Mouse (Mus musculus) spleen, adult 2 months (tissue): ENCODE data around the gene Ctr9. TPM values are rescaled to one million over a fixed set of nuclear protein-coding genes. Genes with fewer than 3 reads are reported as not detected.
A peak's percentile ranks its signal among the peaks of the same experiment; 100 is the strongest.

Experiments used
- DNase-seq, 2 experiments: peaks; one replicate each; pipeline versions ENCODE4 v3.0.0 to v3.0.0-alpha.2; 2012 to 2021; ENCODE audit warnings: low spot score in 2 of 2, low read depth in 1 of 2
- H3K27ac ChIP-seq: fragments of 200-500 bp; 2 replicates; pipeline ENCODE4 v1.5.1; 2012; ENCODE audit warnings: low read length, inconsistent platforms; ENCODE audit not compliant: insufficient read depth
- H3K27me3 ChIP-seq: fragments of 200-500 bp; 2 replicates; pipeline ENCODE4 v1.6.1; 2012; ENCODE audit warnings: mild to moderate bottlenecking, moderate library complexity, low read length, inconsistent platforms; ENCODE audit not compliant: control insufficient read depth, insufficient read depth
- H3K36me3 ChIP-seq: fragments of 200-500 bp; 2 replicates; pipeline ENCODE4 v1.6.1; 2012; ENCODE audit warnings: mild to moderate bottlenecking, low read length, inconsistent platforms; ENCODE audit not compliant: control insufficient read depth, insufficient read depth
- H3K4me1 ChIP-seq: fragments of 200-500 bp; 2 replicates; pipeline ENCODE4 v1.6.1; 2011; ENCODE audit warnings: inconsistent platforms; ENCODE audit not compliant: control insufficient read depth, insufficient read depth, insufficient read length
- H3K4me3 ChIP-seq: fragments of 200-500 bp; 2 replicates; pipeline ENCODE4 v1.5.1; 2011; ENCODE audit warnings: mild to moderate bottlenecking, inconsistent platforms; ENCODE audit not compliant: insufficient read depth, insufficient read length; ENCODE audit errors: extremely low read depth
- CTCF ChIP-seq: fragments of 200-500 bp; IDR thresholded peaks from 2 replicates; pipeline ENCODE4 v1.5.1; 2011; ENCODE audit warnings: mild to moderate bottlenecking, inconsistent platforms; ENCODE audit not compliant: insufficient read depth, insufficient read length, insufficient replicate concordance; ENCODE audit errors: extremely low read depth
- POLR2A ChIP-seq: fragments of 200-500 bp; IDR thresholded peaks from 2 replicates; pipeline ENCODE4 v1.6.1; 2011; ENCODE audit warnings: low read depth, low read length, inconsistent platforms
- WGBS: fragments of 180-500 bp; shearing (Covaris S2); methylation state at CpG from one replicate; pipeline ENCODE4 v1.1.7; 2018; 5-methylcytosine and 5-hydroxymethylcytosine counted together
- polyA plus RNA-seq: library from polyadenylated mRNA; depleted of rRNA; stranded (reverse); fragments of >200 nt; gene quantifications from 2 replicates; pipeline ENCODE4 v1.2.3, GENCODE M21; 2012

Ctr9 gene
- polyA plus RNA-seq, 1 experiment: 6.0 TPM

- Histone ChIP-seq H3K27ac (peak overlapping the region; percentile 97), H3K4me3 (peak overlapping the region; percentile 100), H3K27me3 (no peaks in the 10 kb centered on the region), H3K36me3 (0 out of 2 replicates have a peak, but pooled peaks cover 3% of the 10 kb centered on the region), H3K4me1 (peaks cover 2% of the 10 kb centered on the region; the same call in 1 of the 2 replicates)
- no peak for DNase-seq
- under 1% methylated on average over 29 of the region's 29 CpGs for WGBS
- TF ChIP-seq CTCF (no peak), POLR2A (no peak)
Measured at GRCm38 (mm10) chr7:111029046-111029553, 349 bp downstream of the Ctr9 start.

GRCm38 (mm10) chr7:111048920-111049319 lies 20.2 kb downstream of the Ctr9 start:
- H3K27me3 ChIP-seq: no peaks in the 10 kb centered on the region
- H3K27ac ChIP-seq: no peak overlapping the region
- no peak overlapping the region for H3K4me3 ChIP-seq
- no peak for DNase-seq
- TF ChIP-seq CTCF (no peak), POLR2A (no peak)
- 93% methylated on average over 5 of the region's 5 CpGs for WGBS
- peaks cover 35% of the 10 kb centered on the region for H3K36me3 ChIP-seq
- no peaks in the 10 kb centered on the region for H3K4me1 ChIP-seq

DNA sequence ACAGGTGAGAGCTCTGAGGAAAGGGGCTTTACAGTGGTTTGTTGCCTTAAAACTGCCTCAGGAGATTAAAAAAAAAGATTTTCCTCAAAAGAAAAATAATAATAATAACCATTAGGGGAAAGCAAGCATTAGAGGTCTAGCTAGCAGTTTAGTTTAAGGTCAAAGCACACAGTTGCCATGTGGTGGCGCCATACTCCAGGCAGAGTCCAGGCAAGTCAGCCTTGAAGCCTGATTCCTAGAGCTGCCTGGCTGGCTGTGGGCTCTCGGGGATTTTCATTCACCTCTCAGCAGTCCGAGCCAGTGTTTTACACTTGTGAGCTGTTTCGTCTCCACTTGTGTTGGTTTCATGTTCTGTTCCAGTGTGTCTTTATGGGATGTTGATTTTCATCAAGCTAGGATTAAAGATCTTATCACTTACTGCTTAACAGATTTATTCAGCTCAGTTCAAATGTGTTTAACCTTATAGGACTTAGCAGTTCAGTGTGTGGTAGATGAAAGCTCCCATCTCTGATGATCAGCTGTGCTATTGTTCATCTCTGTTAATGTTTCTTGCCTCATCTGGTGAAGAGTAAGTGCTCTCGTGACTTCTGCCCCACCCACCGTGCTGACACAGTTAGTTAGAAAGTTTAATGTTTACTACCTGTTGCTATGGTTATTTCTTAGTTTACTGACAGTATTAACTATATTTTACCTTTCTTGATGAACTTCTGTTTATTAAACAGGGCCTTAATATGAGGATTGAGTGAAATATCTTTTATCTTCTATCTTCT lies 21.1 kb downstream of the Ctr9 start:
- WGBS: 80% methylated on average over 6 of the region's 6 CpGs
- DNase-seq: peak; percentile 23 to 58
- H3K27me3 ChIP-seq: no peaks in the 10 kb centered on the region
- no peak overlapping the region for H3K4me3 ChIP-seq
- no peaks in the 10 kb centered on the region for H3K4me1 ChIP-seq
- peaks cover 36% of the 10 kb centered on the region for H3K36me3 ChIP-seq
- TF ChIP-seq CTCF (peak; percentile 73; the same call in 1 of the 2 replicates), POLR2A (no peak)
- H3K27ac ChIP-seq: no peak overlapping the region

- DNase-seq: no peak
- Histone ChIP-seq H3K27me3 (no peaks in the 10 kb centered on the region), H3K27ac (no peak overlapping the region), H3K4me3 (no peak overlapping the region), H3K36me3 (peaks cover 26% of the 10 kb centered on the region), H3K4me1 (no peaks in the 10 kb centered on the region)
- TF ChIP-seq POLR2A: no peak
- 94% methylated on average over 19 of the region's 19 CpGs for WGBS
Measured at GRCm38 (mm10) chr7:111055221-111055620, 26.5 kb downstream of the Ctr9 start.

DNA sequence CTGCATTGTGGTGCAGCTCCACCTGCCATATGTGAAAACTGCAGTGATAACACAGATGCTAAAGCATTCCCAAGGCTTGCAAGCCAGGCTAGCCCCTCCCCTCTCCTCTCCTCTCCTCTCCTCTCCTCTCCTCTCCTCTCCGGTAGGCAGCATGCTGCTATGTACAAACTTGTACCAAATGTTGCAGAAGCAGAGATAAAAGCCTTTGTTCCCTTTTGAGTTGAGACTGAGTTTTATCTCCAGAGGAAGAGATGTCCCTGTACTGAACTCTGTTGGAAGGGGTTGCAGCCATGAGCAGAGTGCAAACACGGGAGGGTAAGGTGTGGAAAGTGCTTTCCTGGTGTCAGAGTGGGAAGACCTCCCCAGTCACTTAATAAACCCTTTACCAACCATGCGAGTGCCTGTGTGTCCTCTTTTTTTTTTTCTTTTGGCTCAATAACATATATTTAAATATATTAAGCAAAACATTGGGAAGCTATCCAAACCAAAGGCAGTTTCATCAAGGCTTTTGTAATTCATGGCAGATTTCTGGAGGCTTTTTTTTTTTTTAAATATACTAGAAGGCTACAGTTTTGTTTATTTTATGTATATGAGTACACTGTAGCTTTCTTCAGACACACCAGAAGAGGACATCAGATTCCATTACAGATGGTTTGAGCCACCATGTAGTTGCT lies 27.4 kb downstream of the Ctr9 start:
- no peak overlapping the region for H3K4me3 ChIP-seq
- H3K36me3 ChIP-seq: peaks cover 24% of the 10 kb centered on the region
- no peaks in the 10 kb centered on the region for H3K4me1 ChIP-seq
- no peak for DNase-seq
- 85% methylated on average over 3 of the region's 3 CpGs for WGBS
- no peaks in the 10 kb centered on the region for H3K27me3 ChIP-seq
- H3K27ac ChIP-seq: no peak overlapping the region
- no peak for TF ChIP-seq CTCF
- TF ChIP-seq POLR2A: no peak

GRCm38 (mm10) chr7:111059527-111059926 lies 30.8 kb downstream of the Ctr9 start:
- no peak for DNase-seq
- H3K27ac ChIP-seq: no peak overlapping the region
- no peak overlapping the region for H3K4me3 ChIP-seq
- H3K4me1 ChIP-seq: no peaks in the 10 kb centered on the region
- H3K36me3 ChIP-seq: peaks cover 9% of the 10 kb centered on the region
- TF ChIP-seq POLR2A (no peak), CTCF (no peak)
- 91% methylated on average over 5 of the region's 5 CpGs for WGBS
- H3K27me3 ChIP-seq: no peaks in the 10 kb centered on the region

DNA sequence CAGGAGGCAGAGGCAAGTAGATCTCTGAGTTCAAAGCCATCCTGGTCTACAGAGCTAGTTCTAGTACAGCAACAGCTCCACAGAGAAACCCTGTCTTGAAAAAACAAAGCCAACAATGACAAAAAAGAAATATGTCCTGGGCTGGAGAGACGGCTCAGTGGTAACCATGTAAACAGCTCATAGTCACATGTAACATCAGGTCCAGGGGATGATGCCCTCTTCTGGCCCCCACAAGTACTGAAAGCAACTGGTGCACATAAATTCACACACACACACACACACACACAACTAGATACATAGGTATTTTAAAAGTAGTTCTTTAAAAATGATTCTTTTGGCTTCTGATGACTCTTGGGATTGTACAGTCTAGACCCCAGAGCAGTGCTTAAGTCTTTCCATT lies 34.2 kb downstream of the Ctr9 start:
- H3K4me3 ChIP-seq: no peak overlapping the region
- H3K4me1 ChIP-seq: no peaks in the 10 kb centered on the region
- no peak for DNase-seq
- H3K36me3 ChIP-seq: peaks cover 4% of the 10 kb centered on the region
- no peak overlapping the region for H3K27ac ChIP-seq
- H3K27me3 ChIP-seq: no peaks in the 10 kb centered on the region
- 100% methylated on average over 1 of the region's 1 CpGs for WGBS
- TF ChIP-seq POLR2A (no peak), CTCF (no peak)
